ENCODE assay signal across 23 mouse cellular contexts in the genomic region with DNA sequence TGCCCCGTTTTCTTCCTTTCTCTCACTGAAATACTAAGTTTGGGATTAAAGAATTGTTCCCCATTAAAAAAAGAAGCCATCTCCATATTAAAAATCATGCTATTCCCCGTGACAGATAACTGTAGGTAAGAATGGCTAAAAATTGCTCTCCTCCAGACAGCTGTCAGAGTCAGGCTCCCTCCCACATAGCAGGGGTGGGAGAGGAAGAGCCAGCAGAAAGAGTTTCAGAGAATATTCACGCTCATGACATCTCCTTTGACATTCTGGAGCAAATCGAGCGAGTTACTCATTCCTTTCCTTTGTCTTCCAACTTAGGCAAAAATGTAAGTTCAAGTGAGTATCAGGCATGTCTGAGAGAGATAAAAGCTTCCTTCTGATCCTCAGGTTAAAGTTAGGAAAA. TPM values are rescaled to one million over a fixed set of nuclear protein-coding genes. Genes with fewer than 3 reads are reported as not detected.
A peak's percentile ranks its signal among the peaks of the same experiment; 100 is the strongest.
DNase-seq lines count a peak whose midpoint lies in the region; ATAC-seq and TF ChIP-seq lines count a peak whose summit lies in the region.
"Had no signal": no experiment of that assay in that cellular context is flagged by ENCODE, and none has a peak within 500 bp of the region (broad histone marks: within the 10 kb centered on the region; RNA-seq: fewer than 3 reads in every experiment).

No protein-coding gene starts in this region.

- no peak for DNase-seq in forebrain, postnatal 0 days
- peak; percentile 35 for DNase-seq in heart, adult 11 months
- DNase-seq in heart, postnatal 14 days, result no peak
- peak; percentile 60 for DNase-seq in right cerebral cortex, adult 18-20 months
- no peak for DNase-seq in right cerebral cortex, postnatal 25 days
- peak; percentile 72 for DNase-seq in brain, adult 2 months (ENCODE audit: low read depth, low spot score)
- DNase-seq in cerebellum, adult 11 months, result no peak
- DNase-seq: adrenal gland, adult 2 months; adrenal gland, postnatal 10 days; adrenal gland, postnatal 25 days; cerebellum, adult 18-20 months; cerebellum, adult 8-10 months; cerebellum, adult 9-11 months; cerebellum, postnatal 14 days; cerebellum, postnatal 36 days; embryo, embryonic 11 days had no signal

- H3K27me3 ChIP-seq in forebrain, postnatal 0 days (ENCODE audit: insufficient read depth, low read length), result no peaks in the 10 kb centered on the region
- H3K27me3 ChIP-seq in forebrain, embryonic 15.5 days, result no peaks in the 10 kb centered on the region
- H3K27me3 ChIP-seq: embryonic facial prominence, embryonic 13.5 days; embryonic facial prominence, embryonic 15.5 days had no signal

- TF ChIP-seq CTCF in forebrain, postnatal 0 days (IDR thresholded peaks at IDR 0.05; ENCODE audit: low read depth), result no peak

- no peak overlapping the region for H3K9ac ChIP-seq in forebrain, postnatal 0 days
- no peak overlapping the region for H3K9ac ChIP-seq in forebrain, embryonic 15.5 days (replicated peaks)
- H3K9ac ChIP-seq: embryonic facial prominence, embryonic 13.5 days; embryonic facial prominence, embryonic 15.5 days; forebrain, embryonic 12.5 days had no signal

- no peak overlapping the region for H3K4me3 ChIP-seq in forebrain, postnatal 0 days (ENCODE audit: low read depth, low read length)
- no peak overlapping the region for H3K4me3 ChIP-seq in forebrain, embryonic 15.5 days
- H3K4me3 ChIP-seq: embryonic facial prominence, embryonic 13.5 days; embryonic facial prominence, embryonic 15.5 days; erythroblast, embryonic 14.5 days; forebrain, embryonic 10.5 days; forebrain, embryonic 12.5 days had no signal

- 0 out of 2 replicates have a peak overlapping the region, but pooled peaks have one; percentile 21 for H3K27ac ChIP-seq in forebrain, postnatal 0 days (ENCODE audit: low read depth, low read length)
- no peak overlapping the region for H3K27ac ChIP-seq in forebrain, embryonic 15.5 days (replicated peaks)
- H3K27ac ChIP-seq: embryonic facial prominence, embryonic 13.5 days; embryonic facial prominence, embryonic 15.5 days; forebrain, embryonic 10.5 days; forebrain, embryonic 12.5 days had no signal

- no peak overlapping the region for H3K4me2 ChIP-seq in forebrain, postnatal 0 days (ENCODE audit: low read depth)
- no peak overlapping the region for H3K4me2 ChIP-seq in forebrain, embryonic 15.5 days (replicated peaks)
- H3K4me2 ChIP-seq: embryonic facial prominence, embryonic 13.5 days; embryonic facial prominence, embryonic 15.5 days; forebrain, embryonic 12.5 days had no signal

- intact Hi-C loops in heart, postnatal 14 days (cut with DNase I), result no loop called here

- H3K36me3 ChIP-seq in forebrain, postnatal 0 days (ENCODE audit: insufficient read depth), result no peaks in the 10 kb centered on the region
- no peaks in the 10 kb centered on the region for H3K36me3 ChIP-seq in forebrain, embryonic 15.5 days
- H3K36me3 ChIP-seq: embryonic facial prominence, embryonic 13.5 days; embryonic facial prominence, embryonic 15.5 days; forebrain, embryonic 10.5 days; forebrain, embryonic 12.5 days had no signal

- H3K9me3 ChIP-seq in forebrain, postnatal 0 days (ENCODE audit: low read length), result no peaks in the 10 kb centered on the region
- H3K9me3 ChIP-seq in forebrain, embryonic 15.5 days, result no peaks in the 10 kb centered on the region
- H3K9me3 ChIP-seq: embryonic facial prominence, embryonic 13.5 days; embryonic facial prominence, embryonic 15.5 days; forebrain, embryonic 10.5 days; forebrain, embryonic 12.5 days had no signal

- peaks cover 3% of the 10 kb centered on the region; the same call in 1 of the 2 replicates for H3K4me1 ChIP-seq in forebrain, postnatal 0 days (ENCODE audit: insufficient read depth)
- peaks cover 17% of the 10 kb centered on the region for H3K4me1 ChIP-seq in forebrain, embryonic 15.5 days

- peak; percentile 64; the same call in 1 of the 2 replicates for ATAC-seq in forebrain, postnatal 0 days
- ATAC-seq in forebrain, embryonic 15.5 days (replicated peaks), result no peak

- 72% methylated on average over 5 of the region's 5 CpGs for WGBS in forebrain, postnatal 0 days
- WGBS in forebrain, embryonic 15.5 days, result 79% methylated on average over 5 of the region's 5 CpGs

RNA-seq across cellular contexts. Expression of gene Pde7b, which starts 8.7 kb away (rescaled TPM):
- total RNA-seq in forebrain, postnatal 0 days (2014; rRNA removed), result 8.7 and 9.4 TPM in 2 replicates
- polyA plus RNA-seq in forebrain, postnatal 0 days (2015; fragmentation: Nextera tagmentation; extraction: Ambion mirVana), result 0.88 and 2.4 TPM in 2 replicates
- polyA plus RNA-seq in forebrain, embryonic 15.5 days (2015; fragmentation: Nextera tagmentation; extraction: Ambion mirVana), result 3.7 and 4.5 TPM in 2 replicates
- 10 to 100 TPM; 65.2 to 67.0 TPM for total RNA-seq in heart, postnatal 14 days (2021)
- total RNA-seq: MEL had no signal
- polyA plus RNA-seq: erythroblast, embryonic 14.5 days had no signal

Comparison
In these comparisons a context has a peak if more than half of its experiments do, and no peak if none do; other contexts are left out.
1. DNase-seq: peak in heart, adult 11 months (single experiment), right cerebral cortex, adult 18-20 months (single experiment) and brain, adult 2 months (single experiment); none in forebrain, postnatal 0 days (single experiment), heart, postnatal 14 days (0 of 2), right cerebral cortex, postnatal 25 days (single experiment) and cerebellum, adult 11 months (single experiment).